In the genomic region with DNA sequence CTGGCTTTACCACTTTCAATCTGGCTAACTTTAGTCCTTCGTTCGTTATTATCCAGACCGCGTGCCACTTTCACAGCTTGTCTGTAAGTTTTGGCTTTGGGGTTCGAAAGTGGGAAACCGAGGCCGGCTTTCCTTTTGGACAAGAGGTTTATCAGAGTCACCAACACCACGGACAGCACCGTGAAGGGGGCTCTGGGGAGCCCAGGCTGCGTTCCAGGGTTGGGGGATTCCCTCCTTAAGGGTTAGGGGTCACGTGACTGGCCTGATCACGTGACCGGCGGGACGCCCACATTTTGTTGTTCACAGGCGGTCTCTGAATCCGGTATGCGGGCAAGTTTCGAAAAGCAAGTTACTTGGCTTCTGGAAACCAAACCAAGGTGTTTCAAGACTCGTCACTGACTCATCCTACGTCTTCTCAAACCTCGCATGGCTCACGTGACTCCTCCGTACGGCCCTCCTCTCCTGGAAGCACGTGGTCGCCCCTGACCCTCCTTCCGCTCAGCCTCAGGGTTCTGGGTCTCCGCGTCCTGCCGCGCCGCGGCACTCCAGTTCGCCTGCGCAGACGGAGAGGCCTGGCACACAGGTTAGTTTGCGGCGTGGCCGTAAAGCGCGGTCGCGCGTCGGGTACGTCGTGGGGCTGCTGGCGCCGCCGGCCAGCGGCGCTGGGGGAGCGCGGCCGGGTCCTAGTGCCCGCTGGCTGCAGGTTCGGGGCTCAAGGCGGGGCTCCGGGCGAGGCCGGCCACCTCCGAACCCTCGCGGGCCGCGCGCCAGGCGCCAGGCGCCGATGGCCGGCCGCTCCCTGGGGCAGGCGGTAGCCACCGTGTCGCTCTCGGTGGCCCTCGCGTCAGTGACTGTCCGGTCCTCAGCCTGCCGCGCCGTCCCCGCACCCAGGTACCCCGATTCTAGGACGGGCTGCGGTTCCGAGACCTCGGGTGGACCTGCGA, we compare ENCODE assay signal across 8 mouse cellular contexts. TPM values are rescaled to one million over a fixed set of nuclear protein-coding genes. Genes with fewer than 3 reads are reported as not detected.
A peak's percentile ranks its signal among the peaks of the same experiment; 100 is the strongest.
DNase-seq lines count a peak whose midpoint lies in the region; ATAC-seq lines count a peak whose summit lies in the region.

A gene (plus strand): TSS at position 51 of the 944 bp plus-strand sequence.

- peak within 1 kb of the TSS; percentile 83 for H3K9ac ChIP-seq in hindbrain, embryonic 12.5 days

- H3K27ac ChIP-seq in hindbrain, embryonic 12.5 days: peak within 1 kb of the TSS; percentile 82

- H3K9me3 ChIP-seq in hindbrain, embryonic 12.5 days (replicated peaks): no peaks in the 10 kb centered on the region

- H3K4me2 ChIP-seq in hindbrain, embryonic 12.5 days (replicated peaks): peak within 1 kb of the TSS; percentile 63

- H3K4me1 ChIP-seq in hindbrain, embryonic 12.5 days: peaks cover 12% of the 10 kb centered on the region

- ATAC-seq in hindbrain, embryonic 12.5 days (ENCODE audit: low FRiP score): peak; percentile 99

- H3K36me3 ChIP-seq in hindbrain, embryonic 12.5 days: peaks cover 13% of the 10 kb centered on the region

- H3K27me3 ChIP-seq in hindbrain, embryonic 12.5 days: no peaks in the 10 kb centered on the region

- H3K4me3 ChIP-seq in hindbrain, embryonic 12.5 days: peak within 1 kb of the TSS; percentile 88

- DNase-seq in NIH3T3 (ENCODE audit: low read depth): peak; percentile 99
- DNase-seq in cerebellum, postnatal 10 days: peak; percentile 96 to 99
- peak; percentile 96 to 99 for DNase-seq in frontal cortex, postnatal 10 days (ENCODE audit: low spot score in 2 of 2)
- DNase-seq in layer of hippocampus, postnatal 14 days (ENCODE audit: low spot score in 2 of 2): peak; percentile 96 to 98
- peak; percentile 97 for DNase-seq in lung, postnatal 14 days
- peak; percentile 92 for DNase-seq in retina, adult 2 months (ENCODE audit: low read depth, low spot score)
- peak; percentile 95 to 98 for DNase-seq in thymus, postnatal 36 days

- 5% methylated on average over 75 of the region's 90 CpGs for WGBS in hindbrain, embryonic 12.5 days

RNA-seq across cellular contexts. Expression of the gene that starts here (rescaled TPM):
- 64.7 and 70.4 TPM in 2 replicates for polyA plus RNA-seq in hindbrain, embryonic 12.5 days (2016; fragmentation: Nextera tagmentation; extraction: Ambion mirVana)
- 10 to 100 TPM; 75.6 to 77.4 TPM for total RNA-seq in layer of hippocampus, postnatal 14 days (2021)

Comparison
In these comparisons a context has a peak if more than half of its experiments do, and no peak if none do; other contexts are left out.
1. Peak in every context shown above with its lines: DNase-seq, ATAC-seq, H3K4me3 ChIP-seq and H3K27ac ChIP-seq.